Mouse (Mus musculus) embryonic facial prominence, embryonic 14.5 days (tissue): ENCODE data around the gene Mesp2. TPM values are rescaled to one million over a fixed set of nuclear protein-coding genes. Genes with fewer than 3 reads are reported as not detected.

Experiments
- ATAC-seq: fragments of 200-750 bp; cut with Nextera tagmentation; 2 replicates; pipeline ENCODE4 v1.8.0; 2017; ENCODE audit warnings: low read depth, moderate number of reproducible peaks, moderate TSS enrichment
- DNase-seq: peaks from one replicate; pipeline ENCODE4 v3.0.0-alpha.2; 2015; ENCODE audit warnings: low spot score
- H3K27ac ChIP-seq: fragments of 300-500 bp; sonication (generic); replicated peaks from 2 replicates; pipeline ENCODE4 v1.5.1; 2014; ENCODE audit warnings: low read depth, mild to moderate bottlenecking, low read length, moderate library complexity
- H3K27me3 ChIP-seq: fragments of 300-500 bp; sonication (generic); replicated peaks from 2 replicates; pipeline ENCODE4 v1.6.1; 2014; ENCODE audit warnings: low read length; ENCODE audit not compliant: control insufficient read depth, insufficient read depth
- H3K36me3 ChIP-seq: fragments of 300-500 bp; sonication (generic); 2 replicates; pipeline ENCODE4 v1.6.1; 2014; ENCODE audit warnings: low read length, mixed read lengths; ENCODE audit not compliant: control insufficient read depth, insufficient read depth
- H3K4me1 ChIP-seq: fragments of 300-500 bp; sonication (generic); 2 replicates; pipeline ENCODE4 v1.6.1; 2014; ENCODE audit warnings: antibody characterized with exemption, low read length; ENCODE audit not compliant: control insufficient read depth, insufficient read depth
- H3K4me2 ChIP-seq: fragments of 300-500 bp; sonication (generic); 2 replicates; pipeline ENCODE4 v1.6.1; 2014; ENCODE audit warnings: low read depth, mild to moderate bottlenecking, low read length, moderate library complexity, mixed read lengths
- H3K4me3 ChIP-seq: fragments of 300-500 bp; sonication (generic); 2 replicates; pipeline ENCODE4 v1.5.1; 2014; ENCODE audit warnings: low read depth, mild to moderate bottlenecking, low read length
- H3K9ac ChIP-seq: fragments of 300-500 bp; sonication (generic); 2 replicates; pipeline ENCODE4 v1.6.1; 2014; ENCODE audit warnings: low read depth, mild to moderate bottlenecking, low read length, moderate library complexity, mixed read lengths
- H3K9me3 ChIP-seq: fragments of 300-500 bp; sonication (generic); 2 replicates; pipeline ENCODE4 v1.6.1; 2016; ENCODE audit warnings: low read length; ENCODE audit not compliant: control insufficient read depth
- WGBS: fragments of 180-500 bp; shearing (Covaris S2); extraction: QIAGEN DNeasy Blood & Tissue Kit; methylation state at CpG from one replicate; pipeline ENCODE4 v1.1.7; 2014; 5-methylcytosine and 5-hydroxymethylcytosine counted together
- polyA plus RNA-seq: library from polyadenylated mRNA; unstranded; fragments of >200 nt; fragmentation: Nextera tagmentation; extraction: Ambion mirVana; gene quantifications from 2 replicates; pipeline ENCODE4 v1.2.1, GENCODE M21; 2014

Mesp2 gene
- polyA plus RNA-seq, 1 experiment from 2014 or later, result 0.72 TPM

GRCm38 (mm10) chr7:79842163-79842562, 31.6 kb downstream of the Mesp2 start:
- no peak overlapping the region for H3K4me3 ChIP-seq
- 64% methylated on average over 7 of the region's 7 CpGs for WGBS
- no peaks in the 10 kb centered on the region for H3K27me3 ChIP-seq
- H3K4me1 ChIP-seq, result peaks cover 15% of the 10 kb centered on the region
- H3K4me2 ChIP-seq, result no peak overlapping the region
- ATAC-seq (no peak), DNase-seq (no peak)
- H3K36me3 ChIP-seq, result 0 out of 2 replicates have a peak, but pooled peaks cover 18% of the 10 kb centered on the region
- H3K9ac ChIP-seq, result no peak overlapping the region
- no peak overlapping the region for H3K27ac ChIP-seq
- no peaks in the 10 kb centered on the region for H3K9me3 ChIP-seq

- 78% methylated on average over 8 of the region's 8 CpGs for WGBS
- no peaks in the 10 kb centered on the region for H3K27me3 ChIP-seq
- no peak overlapping the region for H3K4me3 ChIP-seq
- no peak overlapping the region for H3K4me2 ChIP-seq
- 0 out of 2 replicates have a peak, but pooled peaks cover 13% of the 10 kb centered on the region for H3K36me3 ChIP-seq
- ATAC-seq, result no peak
- no peak for DNase-seq
- H3K4me1 ChIP-seq, result peaks cover 25% of the 10 kb centered on the region
- no peak overlapping the region for H3K9ac ChIP-seq
- no peak overlapping the region for H3K27ac ChIP-seq
- no peaks in the 10 kb centered on the region for H3K9me3 ChIP-seq
Measured at GRCm38 (mm10) chr7:79844090-79844802, 33.7 kb downstream of the Mesp2 start.

- H3K4me2 ChIP-seq, result 0 out of 2 replicates have a peak overlapping the region, but pooled peaks have one; percentile 4
- ATAC-seq (no peak), DNase-seq (no peak)
- no peak overlapping the region for H3K4me3 ChIP-seq
- H3K36me3 ChIP-seq, result 0 out of 2 replicates have a peak, but pooled peaks cover 4% of the 10 kb centered on the region
- WGBS, result 75% methylated on average over 2 of the region's 2 CpGs
- H3K9me3 ChIP-seq, result no peaks in the 10 kb centered on the region
- H3K9ac ChIP-seq, result no peak overlapping the region
- H3K4me1 ChIP-seq, result peaks cover 32% of the 10 kb centered on the region
- H3K27me3 ChIP-seq, result no peaks in the 10 kb centered on the region
- H3K27ac ChIP-seq, result no peak overlapping the region
Measured at GRCm38 (mm10) chr7:79846342-79846741, 35.8 kb downstream of the Mesp2 start.

- peak; percentile 91 for DNase-seq
- ATAC-seq, result peak; percentile 92
- Histone ChIP-seq H3K36me3 (no peaks in the 10 kb centered on the region), H3K9me3 (no peaks in the 10 kb centered on the region), H3K27ac (peak overlapping the region; percentile 44; the same call in 1 of the 2 replicates), H3K4me1 (peaks cover 28% of the 10 kb centered on the region), H3K4me3 (peak overlapping the region; percentile 41), H3K4me2 (peak overlapping the region; percentile 74), H3K27me3 (no peaks in the 10 kb centered on the region), H3K9ac (peak overlapping the region; percentile 60)
- 6% methylated on average over 41 of the region's 53 CpGs for WGBS
Measured at GRCm38 (mm10) chr7:79847456-79848451, 37.2 kb downstream of the Mesp2 start.

- H3K36me3 ChIP-seq, result no peaks in the 10 kb centered on the region
- no peak overlapping the region for H3K4me3 ChIP-seq
- 77% methylated on average over 4 of the region's 4 CpGs for WGBS
- no peak overlapping the region for H3K27ac ChIP-seq
- no peaks in the 10 kb centered on the region for H3K27me3 ChIP-seq
- ATAC-seq (no peak), DNase-seq (no peak)
- H3K4me2 ChIP-seq, result no peak overlapping the region
- H3K9ac ChIP-seq, result no peak overlapping the region
- peaks cover 12% of the 10 kb centered on the region for H3K4me1 ChIP-seq
- H3K9me3 ChIP-seq, result no peaks in the 10 kb centered on the region
Measured at GRCm38 (mm10) chr7:79856305-79856704, 45.8 kb downstream of the Mesp2 start.

GRCm38 (mm10) chr7:79858202-79858934, 47.8 kb downstream of the Mesp2 start:
- DNase-seq (peak; percentile 74), ATAC-seq (no peak; the same call in 1 of the 2 replicates)
- no peaks in the 10 kb centered on the region for H3K36me3 ChIP-seq
- H3K4me2 ChIP-seq, result 0 out of 2 replicates have a peak overlapping the region, but pooled peaks have one; percentile 15
- H3K27me3 ChIP-seq, result no peaks in the 10 kb centered on the region
- H3K4me3 ChIP-seq, result no peak overlapping the region
- H3K4me1 ChIP-seq, result peaks cover 12% of the 10 kb centered on the region
- peak overlapping the region; percentile 75 for H3K27ac ChIP-seq
- no peak overlapping the region for H3K9ac ChIP-seq
- WGBS, result 51% methylated on average over 11 of the region's 11 CpGs
- H3K9me3 ChIP-seq, result no peaks in the 10 kb centered on the region

GRCm38 (mm10) chr7:79858956-79859630, 48.6 kb downstream of the Mesp2 start:
- H3K4me3 ChIP-seq, result no peak overlapping the region
- ATAC-seq (no peak), DNase-seq (no peak)
- H3K4me1 ChIP-seq, result peaks cover 12% of the 10 kb centered on the region
- no peaks in the 10 kb centered on the region for H3K9me3 ChIP-seq
- no peak overlapping the region for H3K27ac ChIP-seq
- no peak overlapping the region for H3K9ac ChIP-seq
- no peaks in the 10 kb centered on the region for H3K36me3 ChIP-seq
- 56% methylated on average over 9 of the region's 9 CpGs for whole genome bisulfite sequencing
- no peaks in the 10 kb centered on the region for H3K27me3 ChIP-seq
- no peak overlapping the region for H3K4me2 ChIP-seq
